Mouse (Mus musculus) liver, embryonic 16.5 days (tissue): ENCODE results near the gene Bsnd. TPM values are rescaled to one million over a fixed set of nuclear protein-coding genes. Genes with fewer than 3 reads are reported as not detected.

Source experiments
- ATAC-seq: fragments of 200-750 bp; cut with Nextera tagmentation; 2 replicates; pipeline ENCODE4 v1.8.0; 2017; ENCODE audit warnings: low read depth, mild to moderate bottlenecking, moderate number of reproducible peaks, moderate library complexity
- H3K27ac ChIP-seq: fragments of 300-500 bp; sonication (generic); 2 replicates; pipeline ENCODE4 v1.5.1; 2014; ENCODE audit warnings: mild to moderate bottlenecking, low read length
- H3K27me3 ChIP-seq: fragments of 300-500 bp; sonication (generic); 2 replicates; pipeline ENCODE4 v1.6.1; 2014; ENCODE audit warnings: low read depth, low read length, mixed read lengths; ENCODE audit not compliant: control insufficient read depth, insufficient read depth
- H3K36me3 ChIP-seq: fragments of 300-500 bp; sonication (generic); 2 replicates; pipeline ENCODE4 v1.6.1; 2014; ENCODE audit warnings: mild to moderate bottlenecking; ENCODE audit not compliant: control insufficient read depth, insufficient read depth
- H3K4me1 ChIP-seq: fragments of 300-500 bp; sonication (generic); 2 replicates; pipeline ENCODE4 v1.6.1; 2014; ENCODE audit warnings: low read depth, low read length, mixed read lengths; ENCODE audit not compliant: control insufficient read depth
- H3K4me2 ChIP-seq: fragments of 300-500 bp; sonication (generic); 2 replicates; pipeline ENCODE4 v1.6.1; 2014; ENCODE audit warnings: low read depth, low read length, mixed read lengths
- H3K4me3 ChIP-seq: fragments of 300-500 bp; sonication (generic); 2 replicates; pipeline ENCODE4 v1.5.1; 2014; ENCODE audit warnings: low read depth, mild to moderate bottlenecking, low read length
- H3K9ac ChIP-seq: fragments of 300-500 bp; sonication (generic); 2 replicates; pipeline ENCODE4 v1.6.1; 2014; ENCODE audit warnings: low read depth, low read length
- H3K9me3 ChIP-seq: fragments of 300-500 bp; sonication (generic); replicated peaks from 2 replicates; pipeline ENCODE4 v1.6.1; 2016; ENCODE audit warnings: low read length; ENCODE audit not compliant: control insufficient read depth
- WGBS: fragments of 180-500 bp; shearing (Covaris S2); extraction: QIAGEN DNeasy Blood & Tissue Kit; methylation state at CpG from one replicate; pipeline ENCODE4 v1.1.7; 2014; ENCODE audit not compliant: insufficient replicate concordance; 5-methylcytosine and 5-hydroxymethylcytosine counted together
- polyA plus RNA-seq: library from polyadenylated mRNA; unstranded; fragments of >200 nt; fragmentation: Nextera tagmentation; extraction: Ambion mirVana; gene quantifications from 2 replicates; pipeline ENCODE4 v1.2.1, GENCODE M21; 2015

Bsnd gene
- polyA plus RNA-seq, 1 experiment from 2014 or later: not detected

GRCm38 (mm10) chr4:106524131-106524530 is 32.0 kb upstream of the Bsnd start:
- no peaks in the 10 kb centered on the region for H3K36me3 ChIP-seq
- no peak overlapping the region for H3K4me3 ChIP-seq
- no peaks in the 10 kb centered on the region for H3K9me3 ChIP-seq
- H3K4me2 ChIP-seq: no peak overlapping the region
- no peaks in the 10 kb centered on the region for H3K27me3 ChIP-seq
- no peak overlapping the region for H3K27ac ChIP-seq
- no peaks in the 10 kb centered on the region for H3K4me1 ChIP-seq
- WGBS: 10% methylated on average over 2 of the region's 2 CpGs
- no peak overlapping the region for H3K9ac ChIP-seq
- ATAC-seq: no peak

GRCm38 (mm10) chr4:106522547-106522946 is 30.5 kb upstream of the Bsnd start:
- H3K9me3 ChIP-seq: no peaks in the 10 kb centered on the region
- WGBS: 48% methylated on average over 3 of the region's 3 CpGs
- H3K4me1 ChIP-seq: no peaks in the 10 kb centered on the region
- no peak overlapping the region for H3K9ac ChIP-seq
- no peak for ATAC-seq
- no peaks in the 10 kb centered on the region for H3K27me3 ChIP-seq
- no peak overlapping the region for H3K27ac ChIP-seq
- no peak overlapping the region for H3K4me2 ChIP-seq
- H3K36me3 ChIP-seq: no peaks in the 10 kb centered on the region
- no peak overlapping the region for H3K4me3 ChIP-seq

- Histone ChIP-seq H3K9ac (no peak overlapping the region), H3K27me3 (no peaks in the 10 kb centered on the region), H3K4me1 (no peaks in the 10 kb centered on the region), H3K27ac (no peak overlapping the region), H3K9me3 (no peaks in the 10 kb centered on the region), H3K4me3 (no peak overlapping the region), H3K4me2 (no peak overlapping the region), H3K36me3 (no peaks in the 10 kb centered on the region)
- ATAC-seq: no peak
- 55% methylated on average over 6 of the region's 6 CpGs for WGBS
These were observed 22.5 kb upstream of the Bsnd start for GRCm38 (mm10) chr4:106514606-106515005.

- Histone ChIP-seq H3K4me2 (no peak overlapping the region), H3K4me3 (no peak overlapping the region), H3K4me1 (no peaks in the 10 kb centered on the region), H3K9me3 (no peaks in the 10 kb centered on the region), H3K27ac (no peak overlapping the region), H3K36me3 (no peaks in the 10 kb centered on the region), H3K9ac (no peak overlapping the region), H3K27me3 (no peaks in the 10 kb centered on the region; the same call in 1 of the 2 replicates)
- 58% methylated on average over 4 of the region's 4 CpGs for WGBS
- no peak for ATAC-seq
These were observed 17.8 kb upstream of the Bsnd start for GRCm38 (mm10) chr4:106509888-106510287.

- Histone ChIP-seq H3K4me3 (no peak overlapping the region), H3K4me1 (no peaks in the 10 kb centered on the region), H3K27me3 (no peaks in the 10 kb centered on the region; the same call in 1 of the 2 replicates), H3K36me3 (no peaks in the 10 kb centered on the region), H3K4me2 (no peak overlapping the region), H3K9me3 (no peaks in the 10 kb centered on the region), H3K27ac (no peak overlapping the region), H3K9ac (no peak overlapping the region)
- no peak for ATAC-seq
- 51% methylated on average over 14 of the region's 14 CpGs for WGBS
These were observed 13.5 kb upstream of the Bsnd start for GRCm38 (mm10) chr4:106505453-106506058.

GRCm38 (mm10) chr4:106503578-106503977 is 11.5 kb upstream of the Bsnd start:
- Histone ChIP-seq H3K9ac (no peak overlapping the region), H3K4me3 (no peak overlapping the region), H3K36me3 (no peaks in the 10 kb centered on the region), H3K27me3 (no peaks in the 10 kb centered on the region; the same call in 1 of the 2 replicates), H3K4me1 (no peaks in the 10 kb centered on the region), H3K4me2 (no peak overlapping the region), H3K27ac (no peak overlapping the region), H3K9me3 (no peaks in the 10 kb centered on the region)
- no peak for ATAC-seq
- WGBS: 74% methylated on average over 3 of the region's 3 CpGs

- no peak for ATAC-seq
- Histone ChIP-seq H3K36me3 (no peaks in the 10 kb centered on the region), H3K4me3 (no peak overlapping the region), H3K4me2 (no peak overlapping the region), H3K9me3 (no peaks in the 10 kb centered on the region), H3K9ac (no peak overlapping the region), H3K27me3 (no peaks in the 10 kb centered on the region; the same call in 1 of the 2 replicates), H3K27ac (no peak overlapping the region), H3K4me1 (no peaks in the 10 kb centered on the region)
- WGBS: 61% methylated on average over 10 of the region's 10 CpGs
These were observed 8.0 kb upstream of the Bsnd start for GRCm38 (mm10) chr4:106500066-106500465.

GRCm38 (mm10) chr4:106498471-106498844 is 6.4 kb upstream of the Bsnd start:
- H3K9me3 ChIP-seq: no peaks in the 10 kb centered on the region
- no peak overlapping the region for H3K9ac ChIP-seq
- no peaks in the 10 kb centered on the region for H3K4me1 ChIP-seq
- H3K27ac ChIP-seq: no peak overlapping the region
- H3K27me3 ChIP-seq: no peaks in the 10 kb centered on the region
- no peak overlapping the region for H3K4me3 ChIP-seq
- 29% methylated on average over 3 of the region's 3 CpGs for WGBS
- ATAC-seq: no peak
- H3K36me3 ChIP-seq: no peaks in the 10 kb centered on the region
- H3K4me2 ChIP-seq: no peak overlapping the region

- Histone ChIP-seq H3K4me2 (no peak overlapping the region), H3K9me3 (no peaks in the 10 kb centered on the region), H3K27me3 (no peaks in the 10 kb centered on the region), H3K27ac (no peak overlapping the region), H3K36me3 (no peaks in the 10 kb centered on the region), H3K4me1 (no peaks in the 10 kb centered on the region), H3K9ac (no peak overlapping the region), H3K4me3 (no peak overlapping the region)
- 45% methylated on average over 8 of the region's 8 CpGs for WGBS
- ATAC-seq: no peak
These were observed 5.8 kb upstream of the Bsnd start for GRCm38 (mm10) chr4:106497776-106498470.
